17 mouse cellular contexts compared by ENCODE assay signal in genomic region chr2:102312903-102313302, GRCm38 (mm10).
"Had no signal": no experiment of that assay in that cellular context is flagged by ENCODE, and none has a peak within 500 bp of the region (broad histone marks: within the 10 kb centered on the region; RNA-seq: fewer than 3 reads in every experiment).

No protein-coding gene starts in this region.

- H3K36me3 ChIP-seq: midbrain, embryonic 10.5 days; midbrain, embryonic 12.5 days; neural tube, embryonic 13.5 days; neural tube, embryonic 15.5 days; stomach, embryonic 15.5 days had no signal

- ATAC-seq: midbrain, embryonic 16.5 days had no signal

- H3K4me2 ChIP-seq: lung, embryonic 14.5 days; midbrain, embryonic 12.5 days; neural tube, embryonic 13.5 days; neural tube, embryonic 15.5 days; stomach, embryonic 15.5 days had no signal

- H3K27me3 ChIP-seq: midbrain, embryonic 12.5 days; neural tube, embryonic 13.5 days; neural tube, embryonic 15.5 days; stomach, embryonic 15.5 days had no signal

- H3K4me1 ChIP-seq: midbrain, embryonic 10.5 days; neural tube, embryonic 15.5 days; stomach, embryonic 15.5 days had no signal

- H3K9ac ChIP-seq: lung, embryonic 14.5 days; midbrain, embryonic 12.5 days; neural tube, embryonic 13.5 days; neural tube, embryonic 15.5 days; stomach, embryonic 15.5 days had no signal

- H3K27ac ChIP-seq: midbrain, embryonic 10.5 days; midbrain, embryonic 12.5 days; neural tube, embryonic 13.5 days; neural tube, embryonic 15.5 days; stomach, embryonic 15.5 days; stomach, postnatal 0 days had no signal

- H3K9me3 ChIP-seq: midbrain, embryonic 10.5 days; midbrain, embryonic 12.5 days; neural tube, embryonic 13.5 days; neural tube, embryonic 15.5 days; stomach, embryonic 15.5 days had no signal

- DNase-seq: lung, adult 18-20 months; lung, embryonic 14.5 days; lung, postnatal 10 days; lung, postnatal 4 days; midbrain, embryonic 14.5 days; right cerebral cortex, postnatal 14 days; thymus, adult 2 months; thymus, postnatal 25 days; thymus, postnatal 4 days had no signal

- H3K4me3 ChIP-seq: midbrain, embryonic 10.5 days; midbrain, embryonic 12.5 days; myocyte; neural tube, embryonic 13.5 days; neural tube, embryonic 15.5 days; stomach, embryonic 15.5 days had no signal
